Mouse (Mus musculus): Measurements from ENCODE around the gene Dpp4. TPM values are rescaled to one million over a fixed set of nuclear protein-coding genes. Genes with fewer than 3 reads are reported as not detected.

Dpp4 gene
- polyA plus RNA-seq, 1 experiment from 2014 or later, result 125 TPM

DNA sequence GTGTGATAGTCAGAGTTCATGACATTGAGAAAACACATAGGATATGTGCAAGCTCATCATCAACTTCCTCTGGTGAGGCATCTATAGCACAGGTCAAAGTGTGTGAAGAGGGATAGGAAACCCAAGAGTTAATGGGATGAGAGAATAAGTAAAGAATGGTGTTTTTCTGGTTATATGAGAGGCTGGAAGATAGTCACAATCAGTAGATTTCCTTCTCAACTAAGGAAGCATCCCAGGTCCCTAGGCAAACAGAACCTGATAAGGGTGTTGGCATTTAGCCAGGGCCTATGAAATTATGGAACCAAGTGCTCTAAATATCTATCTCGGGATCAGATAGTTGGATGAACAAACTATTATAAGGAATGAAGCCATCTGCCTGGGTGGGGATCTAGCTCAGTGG is 15.2 kb downstream of the Dpp4 start:
- Histone ChIP-seq H3K4me1 (ENCODE audit: insufficient read depth, low read length) (peaks cover 11% of the 10 kb centered on the region; the same call in 1 of the 2 replicates), H3K4me3 (ENCODE audit: low read length) (no peak overlapping the region), H3K27ac (ENCODE audit: low read length) (no peak overlapping the region), H3K27me3 (ENCODE audit: insufficient read depth, low read length) (no peaks in the 10 kb centered on the region), H3K36me3 (ENCODE audit: insufficient read depth, low read length) (no peaks in the 10 kb centered on the region), H3K9me3 (ENCODE audit: low read length) (no peaks in the 10 kb centered on the region), H3K9ac (replicated peaks; ENCODE audit: low read length) (no peak overlapping the region), H3K4me2 (replicated peaks; ENCODE audit: low read depth, low read length) (no peak overlapping the region)
- WGBS, result 73% methylated on average over 1 of the region's 1 CpGs
- ATAC-seq (ENCODE audit: low FRiP score, low TSS enrichment), result no peak

DNA sequence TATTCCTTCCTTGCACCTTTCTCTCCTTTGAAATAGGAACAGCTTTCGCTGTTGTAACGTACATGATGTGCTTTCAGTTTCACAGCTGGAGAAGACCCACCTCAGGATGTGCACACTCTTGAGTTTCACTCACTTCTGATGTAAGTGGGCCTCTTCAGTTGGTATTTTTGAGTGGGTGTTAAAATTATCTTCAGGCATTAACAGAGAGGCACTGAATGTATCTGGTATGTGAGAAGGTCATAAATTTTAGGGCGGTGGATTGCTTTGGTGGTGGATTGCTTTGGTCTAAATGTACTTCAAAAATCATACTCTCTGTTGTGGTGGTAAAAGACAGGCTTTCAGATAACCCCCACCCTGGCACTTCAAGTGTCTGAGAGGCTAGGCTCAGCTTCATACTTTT is 17.2 kb downstream of the Dpp4 start:
- H3K27me3 ChIP-seq (ENCODE audit: insufficient read depth, low read length), result no peaks in the 10 kb centered on the region
- no peak overlapping the region for H3K9ac ChIP-seq (replicated peaks; ENCODE audit: low read length)
- no peak overlapping the region for H3K27ac ChIP-seq (ENCODE audit: low read length)
- H3K36me3 ChIP-seq (ENCODE audit: insufficient read depth, low read length), result no peaks in the 10 kb centered on the region
- H3K4me3 ChIP-seq (ENCODE audit: low read length), result no peak overlapping the region
- 97% methylated on average over 3 of the region's 3 CpGs for WGBS
- no peak overlapping the region for H3K4me2 ChIP-seq (replicated peaks; ENCODE audit: low read depth, low read length)
- no peaks in the 10 kb centered on the region for H3K9me3 ChIP-seq (ENCODE audit: low read length)
- no peak for ATAC-seq (ENCODE audit: low FRiP score, low TSS enrichment)
- H3K4me1 ChIP-seq (ENCODE audit: insufficient read depth, low read length), result peaks cover 5% of the 10 kb centered on the region; the same call in 1 of the 2 replicates

- Histone ChIP-seq H3K27me3 (ENCODE audit: insufficient read depth, low read length) (no peaks in the 10 kb centered on the region), H3K9me3 (ENCODE audit: low read length) (no peaks in the 10 kb centered on the region), H3K4me1 (ENCODE audit: insufficient read depth, low read length) (no peaks in the 10 kb centered on the region), H3K9ac (replicated peaks; ENCODE audit: low read length) (no peak overlapping the region), H3K4me2 (replicated peaks; ENCODE audit: low read depth, low read length) (no peak overlapping the region), H3K36me3 (ENCODE audit: insufficient read depth, low read length) (no peaks in the 10 kb centered on the region), H3K4me3 (ENCODE audit: low read length) (no peak overlapping the region), H3K27ac (ENCODE audit: low read length) (no peak overlapping the region)
- 74% methylated on average over 3 of the region's 3 CpGs for WGBS
- ATAC-seq (ENCODE audit: low FRiP score, low TSS enrichment), result no peak
These were observed 19.9 kb downstream of the Dpp4 start for GRCm38 (mm10) chr2:62392098-62392497.

DNA sequence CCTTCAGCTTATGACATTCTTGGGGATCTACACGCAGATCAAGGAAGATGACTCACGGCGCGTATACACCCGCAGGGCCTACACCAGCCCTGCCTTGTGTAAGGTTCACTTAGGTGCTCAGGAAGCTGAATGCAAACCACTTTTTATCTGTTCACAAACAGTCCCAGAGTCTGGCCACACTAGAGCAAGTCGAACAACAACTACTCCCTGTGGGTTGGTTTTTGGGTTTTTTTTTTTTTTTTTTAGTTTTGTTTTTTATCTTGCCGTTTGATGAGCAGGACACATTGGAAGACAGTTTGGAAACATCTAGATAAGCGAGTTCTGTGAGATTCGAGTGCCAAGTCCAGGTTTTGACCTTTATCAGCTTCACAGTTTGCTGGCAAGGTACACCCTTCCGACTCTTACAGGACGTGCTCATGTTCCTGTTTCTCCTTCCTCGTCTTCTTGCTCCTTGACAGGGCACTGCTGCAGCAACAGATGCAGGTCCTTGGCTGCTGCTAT is 21.0 kb downstream of the Dpp4 start:
- H3K9ac ChIP-seq (replicated peaks; ENCODE audit: low read length), result no peak overlapping the region
- 81% methylated on average over 12 of the region's 12 CpGs for WGBS
- H3K4me3 ChIP-seq (ENCODE audit: low read length), result no peak overlapping the region
- H3K4me1 ChIP-seq (ENCODE audit: insufficient read depth, low read length), result no peaks in the 10 kb centered on the region
- H3K27me3 ChIP-seq (ENCODE audit: insufficient read depth, low read length), result no peaks in the 10 kb centered on the region
- no peak for ATAC-seq (ENCODE audit: low FRiP score, low TSS enrichment)
- H3K9me3 ChIP-seq (ENCODE audit: low read length), result no peaks in the 10 kb centered on the region
- no peaks in the 10 kb centered on the region for H3K36me3 ChIP-seq (ENCODE audit: insufficient read depth, low read length)
- no peak overlapping the region for H3K4me2 ChIP-seq (replicated peaks; ENCODE audit: low read depth, low read length)
- no peak overlapping the region for H3K27ac ChIP-seq (ENCODE audit: low read length)

DNA sequence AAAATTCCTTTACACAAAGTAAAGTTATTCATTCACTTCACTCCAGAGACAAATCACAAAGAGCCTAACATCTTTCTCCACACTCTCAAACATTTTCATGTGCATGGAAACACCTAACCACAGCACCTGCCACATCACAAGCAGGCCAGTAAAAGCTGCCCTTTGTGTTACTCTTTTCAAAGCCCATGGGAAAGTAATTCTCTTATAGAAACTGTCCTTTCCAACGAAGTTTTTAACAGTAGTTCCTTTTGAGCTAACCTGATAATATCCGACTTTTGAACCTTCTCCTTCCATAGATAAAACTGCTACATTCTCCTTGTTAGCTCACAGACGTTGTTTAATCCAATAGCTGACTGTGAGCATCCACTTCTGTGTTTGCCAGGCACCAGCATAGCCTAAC is 21.7 kb downstream of the Dpp4 start:
- Histone ChIP-seq H3K27ac (ENCODE audit: low read length) (no peak overlapping the region), H3K36me3 (ENCODE audit: insufficient read depth, low read length) (peaks cover under 1% of the 10 kb centered on the region; the same call in 1 of the 2 replicates), H3K4me1 (ENCODE audit: insufficient read depth, low read length) (no peaks in the 10 kb centered on the region), H3K4me2 (replicated peaks; ENCODE audit: low read depth, low read length) (no peak overlapping the region), H3K4me3 (ENCODE audit: low read length) (no peak overlapping the region), H3K27me3 (ENCODE audit: insufficient read depth, low read length) (no peaks in the 10 kb centered on the region), H3K9ac (replicated peaks; ENCODE audit: low read length) (no peak overlapping the region), H3K9me3 (ENCODE audit: low read length) (no peaks in the 10 kb centered on the region)
- 76% methylated on average over 3 of the region's 3 CpGs for WGBS
- no peak for ATAC-seq (ENCODE audit: low FRiP score, low TSS enrichment)

DNA sequence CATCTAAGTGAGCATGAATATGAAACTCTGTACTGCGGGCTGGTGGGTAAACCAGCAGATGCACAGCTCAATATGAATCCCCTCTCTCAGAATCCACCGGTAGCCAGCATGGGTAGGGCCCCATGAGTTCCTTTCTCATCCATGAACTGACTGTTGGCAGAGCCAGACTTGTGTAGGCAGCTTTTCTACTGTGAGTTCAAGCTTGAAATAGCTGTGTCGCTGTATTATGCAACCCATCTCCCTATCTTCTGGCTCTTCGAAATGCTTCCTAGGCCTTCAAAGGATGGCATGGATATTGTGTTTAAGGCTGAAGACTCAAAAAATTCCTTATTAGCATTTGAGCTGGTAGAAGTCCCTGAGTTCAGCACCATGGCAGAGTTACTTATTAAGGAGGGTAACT is 23.2 kb downstream of the Dpp4 start:
- WGBS, result 89% methylated on average over 4 of the region's 4 CpGs
- no peak for ATAC-seq (ENCODE audit: low FRiP score, low TSS enrichment)

GRCm38 (mm10) chr2:62383196-62383595 is 28.8 kb downstream of the Dpp4 start:
- no peak overlapping the region for H3K9ac ChIP-seq (replicated peaks; ENCODE audit: low read length)
- ATAC-seq (ENCODE audit: low FRiP score, low TSS enrichment), result no peak
- 39% methylated on average over 4 of the region's 4 CpGs for WGBS
- H3K27ac ChIP-seq (ENCODE audit: low read length), result no peak overlapping the region
- H3K27me3 ChIP-seq (ENCODE audit: insufficient read depth, low read length), result no peaks in the 10 kb centered on the region
- no peaks in the 10 kb centered on the region for H3K4me1 ChIP-seq (ENCODE audit: insufficient read depth, low read length)
- no peak overlapping the region for H3K4me3 ChIP-seq (ENCODE audit: low read length)
- H3K4me2 ChIP-seq (replicated peaks; ENCODE audit: low read depth, low read length), result no peak overlapping the region
- peaks cover 4% of the 10 kb centered on the region; the same call in 1 of the 2 replicates for H3K36me3 ChIP-seq (ENCODE audit: insufficient read depth, low read length)
- H3K9me3 ChIP-seq (ENCODE audit: low read length), result no peaks in the 10 kb centered on the region

More for the DNA sequence above, 23.2 kb downstream of the Dpp4 start:
- no peaks in the 10 kb centered on the region for H3K9me3 ChIP-seq (ENCODE audit: low read length)
- peaks cover 4% of the 10 kb centered on the region; the same call in 1 of the 2 replicates for H3K36me3 ChIP-seq (ENCODE audit: insufficient read depth, low read length)
- no peaks in the 10 kb centered on the region for H3K27me3 ChIP-seq (ENCODE audit: insufficient read depth, low read length)
- no peaks in the 10 kb centered on the region for H3K4me1 ChIP-seq (ENCODE audit: insufficient read depth, low read length)
- H3K9ac ChIP-seq (replicated peaks; ENCODE audit: low read length), result no peak overlapping the region
- no peak overlapping the region for H3K27ac ChIP-seq (ENCODE audit: low read length)
- H3K4me2 ChIP-seq (replicated peaks; ENCODE audit: low read depth, low read length), result no peak overlapping the region
- no peak overlapping the region for H3K4me3 ChIP-seq (ENCODE audit: low read length)

- H3K9ac ChIP-seq (replicated peaks; ENCODE audit: low read length), result no peak overlapping the region
- no peak for ATAC-seq (ENCODE audit: low FRiP score, low TSS enrichment)
- H3K4me2 ChIP-seq (replicated peaks; ENCODE audit: low read depth, low read length), result no peak overlapping the region
- H3K9me3 ChIP-seq (ENCODE audit: low read length), result no peaks in the 10 kb centered on the region
- no peak overlapping the region for H3K27ac ChIP-seq (ENCODE audit: low read length)
- H3K27me3 ChIP-seq (ENCODE audit: insufficient read depth, low read length), result no peaks in the 10 kb centered on the region
- no peak overlapping the region for H3K4me3 ChIP-seq (ENCODE audit: low read length)
- H3K4me1 ChIP-seq (ENCODE audit: insufficient read depth, low read length), result no peaks in the 10 kb centered on the region
- WGBS, result 73% methylated on average over 5 of the region's 5 CpGs
- H3K36me3 ChIP-seq (ENCODE audit: insufficient read depth, low read length), result peaks cover 4% of the 10 kb centered on the region; the same call in 1 of the 2 replicates
These were observed 29.6 kb downstream of the Dpp4 start for GRCm38 (mm10) chr2:62382440-62382839.

DNA sequence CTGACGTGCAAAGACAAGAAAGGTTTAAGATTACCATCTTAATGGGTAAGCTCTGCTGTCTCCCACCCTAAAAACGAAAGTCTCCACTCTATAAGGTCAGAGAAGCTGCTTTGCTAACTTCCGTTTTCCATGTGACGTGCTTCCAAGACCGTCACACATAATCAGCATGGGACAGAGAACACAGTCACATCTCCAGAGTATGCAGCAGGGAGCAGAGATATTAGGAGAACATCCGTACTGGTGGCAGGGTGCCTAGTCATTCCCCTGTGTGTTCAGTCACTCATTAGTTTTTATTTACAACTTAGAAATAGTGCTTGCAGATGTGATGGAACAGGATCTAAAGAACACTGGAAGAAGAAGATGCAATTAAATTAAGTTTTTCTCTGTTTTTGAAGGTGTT is 30.3 kb downstream of the Dpp4 start:
- H3K4me1 ChIP-seq (ENCODE audit: insufficient read depth, low read length), result no peaks in the 10 kb centered on the region
- no peak overlapping the region for H3K4me3 ChIP-seq (ENCODE audit: low read length)
- no peak overlapping the region for H3K9ac ChIP-seq (replicated peaks; ENCODE audit: low read length)
- no peak for ATAC-seq (ENCODE audit: low FRiP score, low TSS enrichment)
- H3K4me2 ChIP-seq (replicated peaks; ENCODE audit: low read depth, low read length), result no peak overlapping the region
- H3K27ac ChIP-seq (ENCODE audit: low read length), result no peak overlapping the region
- H3K9me3 ChIP-seq (ENCODE audit: low read length), result no peaks in the 10 kb centered on the region
- 55% methylated on average over 6 of the region's 6 CpGs for WGBS
- peaks cover 4% of the 10 kb centered on the region; the same call in 1 of the 2 replicates for H3K36me3 ChIP-seq (ENCODE audit: insufficient read depth, low read length)
- H3K27me3 ChIP-seq (ENCODE audit: insufficient read depth, low read length), result no peaks in the 10 kb centered on the region

DNA sequence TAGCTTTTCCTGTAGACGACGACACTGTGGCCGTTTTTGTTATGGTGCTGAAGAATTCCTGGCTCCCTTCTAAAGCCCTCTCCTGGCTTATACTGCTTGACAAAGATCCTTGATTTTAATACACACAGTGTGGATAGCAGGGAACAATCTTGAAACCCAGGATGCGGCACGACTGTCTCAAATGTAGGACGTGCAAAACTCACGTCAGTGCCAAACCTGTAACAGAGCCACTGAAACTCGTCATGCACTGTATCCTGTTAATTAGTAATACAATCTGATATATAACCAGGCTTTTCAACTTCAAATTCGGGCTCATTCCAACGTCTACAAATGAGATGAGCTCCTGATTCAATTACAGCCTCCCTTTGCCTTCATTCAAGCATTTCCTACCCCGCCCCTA is 38.3 kb downstream of the Dpp4 start:
- 0 out of 2 replicates have a peak, but pooled peaks have one; percentile 10 for ATAC-seq (ENCODE audit: low FRiP score, low TSS enrichment)
- 53% methylated on average over 11 of the region's 11 CpGs for WGBS
- Histone ChIP-seq H3K9me3 (ENCODE audit: low read length) (no peaks in the 10 kb centered on the region), H3K27ac (ENCODE audit: low read length) (no peak overlapping the region), H3K4me3 (ENCODE audit: low read length) (no peak overlapping the region), H3K4me1 (ENCODE audit: insufficient read depth, low read length) (no peaks in the 10 kb centered on the region), H3K27me3 (ENCODE audit: insufficient read depth, low read length) (no peaks in the 10 kb centered on the region), H3K36me3 (ENCODE audit: insufficient read depth, low read length) (0 out of 2 replicates have a peak, but pooled peaks cover 3% of the 10 kb centered on the region), H3K9ac (replicated peaks; ENCODE audit: low read length) (no peak overlapping the region), H3K4me2 (replicated peaks; ENCODE audit: low read depth, low read length) (no peak overlapping the region)

Measured in kidney, embryonic 16.5 days (tissue).